ENCODE assay signal across 20 mouse cellular contexts in the genomic region with DNA sequence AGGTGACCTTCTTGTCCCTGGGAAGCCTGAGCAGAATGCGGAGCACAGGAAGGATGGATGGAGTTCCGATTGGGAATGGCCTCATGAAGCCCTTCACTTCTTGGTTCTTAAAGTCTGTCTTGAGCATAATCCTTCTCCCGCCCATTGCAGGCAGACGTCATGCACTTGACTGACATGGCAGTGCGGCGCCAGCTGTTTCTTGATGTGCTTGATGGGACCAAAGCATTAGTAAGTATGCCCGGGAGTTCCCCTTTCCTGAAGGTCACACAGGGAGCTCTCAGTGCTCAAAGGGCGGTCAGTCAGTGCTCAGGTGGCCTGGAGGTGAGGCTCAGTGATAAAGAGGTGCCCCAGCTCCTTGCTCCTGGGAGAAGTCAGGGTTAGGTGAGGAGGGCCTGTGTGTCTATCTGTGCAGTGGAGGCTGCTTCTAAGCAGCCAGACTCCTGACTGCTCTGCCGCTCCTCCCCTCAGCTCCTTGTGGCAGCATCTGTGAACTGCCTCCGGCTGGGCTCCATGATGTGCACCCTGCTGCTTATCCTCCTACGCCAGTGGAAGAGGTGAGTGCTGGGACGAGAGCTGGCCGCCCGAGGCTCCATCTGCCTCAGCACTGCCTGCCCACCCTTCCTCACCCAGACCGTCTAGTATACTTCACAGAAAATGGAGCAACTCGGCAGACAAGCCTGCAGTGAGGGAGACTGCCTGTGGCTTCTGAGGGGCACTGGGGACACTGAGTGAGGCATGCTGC. TPM values are rescaled to one million over a fixed set of nuclear protein-coding genes. Genes with fewer than 3 reads are reported as not detected.
A peak's percentile ranks its signal among the peaks of the same experiment; 100 is the strongest.
DNase-seq lines count a peak whose midpoint lies in the region; ATAC-seq lines count a peak whose summit lies in the region.
"Had no signal": no experiment of that assay in that cellular context is flagged by ENCODE, and none has a peak within 500 bp of the region (broad histone marks: within the 10 kb centered on the region; RNA-seq: fewer than 3 reads in every experiment).

No protein-coding gene starts in this region.

- H3K4me1 ChIP-seq in forebrain, embryonic 14.5 days (ENCODE audit: control insufficient read depth, insufficient read depth, low read length), result no peaks in the 10 kb centered on the region
- H3K4me1 ChIP-seq: embryonic facial prominence, embryonic 13.5 days had no signal

- no peaks in the 10 kb centered on the region for H3K9me3 ChIP-seq in forebrain, embryonic 14.5 days (replicated peaks; ENCODE audit: control insufficient read depth, low read length)
- H3K9me3 ChIP-seq: embryonic facial prominence, embryonic 13.5 days had no signal

- 86% methylated on average over 16 of the region's 16 CpGs for WGBS in forebrain, embryonic 14.5 days

- H3K27me3 ChIP-seq in forebrain, embryonic 14.5 days (replicated peaks; ENCODE audit: control insufficient read depth, insufficient read depth, low read length), result no peaks in the 10 kb centered on the region
- H3K27me3 ChIP-seq: embryonic facial prominence, embryonic 13.5 days had no signal

- H3K36me3 ChIP-seq in forebrain, embryonic 14.5 days (ENCODE audit: control insufficient read depth, insufficient read depth, low read length), result peaks cover 98% of the 10 kb centered on the region

- peak; percentile 44 to 53 for DNase-seq in cerebellum, adult 18-20 months
- DNase-seq in cerebellum, adult 11 months, result no peak
- DNase-seq in right cerebral cortex, adult 18-20 months, result peak; percentile 55
- DNase-seq in right cerebral cortex, postnatal 14 days, result no peak
- DNase-seq in cerebellum, adult 9-11 months, result peak; percentile 67
- DNase-seq in forebrain, embryonic 14.5 days (ENCODE audit: low spot score), result no peak
- no peak for DNase-seq in spleen, adult 18-20 months
- DNase-seq: B cell, adult 2 months; gastrocnemius, postnatal 14 days; heart, postnatal 36 days; kidney, adult 11 months; layer of hippocampus, adult 9-11 months; liver, postnatal 0 days; lung, postnatal 36 days; thymus, postnatal 4 days had no signal

- no peak overlapping the region for H3K9ac ChIP-seq in forebrain, embryonic 14.5 days (ENCODE audit: low read length)
- H3K9ac ChIP-seq: embryonic facial prominence, embryonic 13.5 days; liver, postnatal 0 days had no signal

- H3K4me3 ChIP-seq in forebrain, embryonic 14.5 days (ENCODE audit: low read depth, low read length), result no peak overlapping the region
- H3K4me3 ChIP-seq: embryonic facial prominence, embryonic 13.5 days had no signal

- no peak for ATAC-seq in forebrain, embryonic 14.5 days
- ATAC-seq: hindbrain, embryonic 16.5 days; liver, postnatal 0 days had no signal

- H3K4me2 ChIP-seq in forebrain, embryonic 14.5 days (ENCODE audit: low read length), result no peak overlapping the region
- H3K4me2 ChIP-seq: embryonic facial prominence, embryonic 13.5 days had no signal

- H3K27ac ChIP-seq in forebrain, embryonic 14.5 days (ENCODE audit: low read depth, low read length), result no peak overlapping the region
- H3K27ac ChIP-seq: embryonic facial prominence, embryonic 13.5 days; kidney, postnatal 0 days had no signal

RNA-seq across cellular contexts. Expression of a gene that starts 22.8 kb away (rescaled TPM):
- 106 and 123 TPM in 2 replicates for polyA plus RNA-seq in forebrain, embryonic 14.5 days (2014; fragmentation: Nextera tagmentation; extraction: Ambion mirVana)

RNA-seq across cellular contexts. Expression of a gene that starts 27.7 kb away (rescaled TPM):
- 18.7 and 23.7 TPM in 2 replicates for polyA plus RNA-seq in forebrain, embryonic 14.5 days (2014; fragmentation: Nextera tagmentation; extraction: Ambion mirVana)

RNA-seq across cellular contexts. Expression of a gene that starts 50.1 kb away (rescaled TPM):
- 25.6 and 30.3 TPM in 2 replicates for polyA plus RNA-seq in forebrain, embryonic 14.5 days (2014; fragmentation: Nextera tagmentation; extraction: Ambion mirVana)

RNA-seq across cellular contexts. Expression of a gene that starts 50.2 kb away (rescaled TPM):
- polyA plus RNA-seq in forebrain, embryonic 14.5 days (2014; fragmentation: Nextera tagmentation; extraction: Ambion mirVana), result 30.2 and 35.4 TPM in 2 replicates

RNA-seq across cellular contexts. Expression of a gene that starts 55.5 kb away (rescaled TPM):
- polyA plus RNA-seq in forebrain, embryonic 14.5 days (2014; fragmentation: Nextera tagmentation; extraction: Ambion mirVana), result not detected in 2 replicates
- polyA plus RNA-seq: embryonic facial prominence, embryonic 13.5 days; hindbrain, embryonic 16.5 days; kidney, postnatal 0 days; limb, embryonic 14.5 days; liver, postnatal 0 days; neural tube, embryonic 14.5 days had no signal

Comparison
In these comparisons a context has a peak if more than half of its experiments do, and no peak if none do; other contexts are left out.
1. DNase-seq: peak in cerebellum, adult 18-20 months (2 of 2), right cerebral cortex, adult 18-20 months (single experiment) and cerebellum, adult 9-11 months (single experiment); none in cerebellum, adult 11 months (single experiment), right cerebral cortex, postnatal 14 days (single experiment), forebrain, embryonic 14.5 days (single experiment) and spleen, adult 18-20 months (0 of 2).